Mouse (Mus musculus): ENCODE measurements around the gene Lsm10. TPM values are rescaled to one million over a fixed set of nuclear protein-coding genes. Genes with fewer than 3 reads are reported as not detected.
"Not testable (repeated sequence)": the region's sequence is repeated elsewhere in the genome, so short reads cannot be mapped to it uniquely, and the experiment has no call there.

Gene Lsm10
- polyA plus RNA-seq (2017; shearing (Covaris generic)): 10 to 100 TPM; 67.3 to 70.5 TPM

- peak; percentile 100 for ATAC-seq
Measured at GRCm38 (mm10) chr4:126096464-126097111, at the start of gene Lsm10. TSS of gene Lsm10 (plus strand) at chr4:126096623.

DNA sequence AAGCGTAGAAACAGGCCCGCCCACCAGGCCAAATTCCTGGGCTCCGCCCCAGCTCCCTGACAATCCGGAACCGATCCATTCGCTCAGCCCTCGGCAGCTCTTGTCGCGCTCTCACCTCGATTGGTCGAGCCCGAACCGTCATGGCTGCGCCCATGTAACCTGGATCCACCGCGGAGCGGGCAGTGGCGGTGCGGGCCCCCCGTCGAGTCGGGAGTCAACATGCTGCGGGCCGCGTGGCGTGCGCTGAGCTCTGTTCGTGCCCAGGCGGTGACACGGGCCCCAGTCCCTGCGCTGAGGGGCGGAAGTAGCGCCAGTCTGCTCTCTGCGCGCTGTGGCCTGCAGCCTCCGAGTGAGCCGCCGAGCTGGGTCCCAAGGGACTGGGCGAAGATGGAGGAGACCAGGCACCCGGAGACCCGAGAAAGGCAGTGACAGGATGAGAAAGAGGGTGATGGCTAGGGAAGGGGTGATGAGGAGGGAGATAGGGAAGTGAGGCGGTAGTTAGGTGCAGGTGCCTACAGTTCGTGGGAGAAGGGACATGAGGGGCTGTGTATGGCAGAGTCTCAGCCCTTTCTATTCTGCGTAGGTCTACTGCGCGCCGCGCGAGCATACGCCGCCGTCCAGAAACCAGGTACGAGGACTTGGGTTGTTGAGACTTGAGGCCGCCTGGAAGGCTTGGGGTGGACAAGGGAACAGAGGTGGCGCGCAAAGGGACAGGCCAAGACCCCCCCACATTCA is 49.4 kb upstream of the Lsm10 start, which contains the start of gene Mrps15:
Gene Mrps15, plus strand, starts transcription at position 75 of the 735 bp plus-strand sequence.
- ATAC-seq: peak; percentile 97

GRCm38 (mm10) chr4:126051617-126052016 is 44.8 kb upstream of the Lsm10 start:
- no peak for ATAC-seq

- ATAC-seq: no peak
Measured at GRCm38 (mm10) chr4:126057207-126058133, 39.0 kb upstream of the Lsm10 start.

DNA sequence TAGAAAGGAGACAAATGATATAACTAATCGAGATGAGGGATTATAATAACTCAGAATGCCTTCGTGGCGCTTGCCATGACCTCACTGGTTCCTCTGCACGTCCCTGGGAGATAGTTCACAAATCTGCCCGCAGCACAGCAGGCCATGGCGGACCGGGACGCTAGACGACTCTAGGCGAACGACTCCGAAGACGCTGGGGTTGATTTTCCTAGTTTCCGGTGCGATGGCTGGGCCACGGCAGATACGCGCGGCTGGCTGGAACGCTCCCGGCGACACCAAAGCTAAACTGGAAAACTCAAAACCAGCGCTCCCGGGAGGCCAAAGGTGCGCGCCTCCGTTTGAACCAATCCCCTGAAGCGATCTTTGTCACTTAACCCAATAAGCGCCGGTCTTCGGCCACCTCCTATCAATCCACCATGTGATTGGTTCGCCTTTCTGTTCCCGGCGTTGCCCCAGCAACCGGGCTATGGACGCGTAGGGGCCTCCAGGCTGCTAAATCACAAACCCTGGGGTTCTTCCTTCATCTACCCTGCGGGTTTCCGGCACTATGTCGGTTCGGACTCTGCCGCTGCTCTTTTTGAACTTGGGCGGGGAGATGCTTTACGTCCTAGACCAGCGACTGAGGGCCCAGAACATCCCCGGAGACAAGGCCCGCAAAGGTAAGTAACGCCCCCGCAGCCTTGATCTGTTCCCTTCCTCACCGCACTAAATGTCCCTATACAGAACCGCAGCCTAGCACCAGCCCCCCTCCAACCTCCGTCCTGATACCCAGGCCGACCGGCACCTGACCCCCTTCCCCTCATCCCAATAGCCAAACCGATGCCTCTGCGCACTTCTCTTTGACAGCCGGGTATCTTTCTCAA is 38.1 kb upstream of the Lsm10 start, which contains the start of gene Oscp1:
Gene Oscp1, plus strand, starts transcription at position 432 of the 863 bp plus-strand sequence.
- peak; percentile 97 for ATAC-seq

- no peak for ATAC-seq
Measured at GRCm38 (mm10) chr4:126058997-126059362, 37.4 kb upstream of the Lsm10 start.

DNA sequence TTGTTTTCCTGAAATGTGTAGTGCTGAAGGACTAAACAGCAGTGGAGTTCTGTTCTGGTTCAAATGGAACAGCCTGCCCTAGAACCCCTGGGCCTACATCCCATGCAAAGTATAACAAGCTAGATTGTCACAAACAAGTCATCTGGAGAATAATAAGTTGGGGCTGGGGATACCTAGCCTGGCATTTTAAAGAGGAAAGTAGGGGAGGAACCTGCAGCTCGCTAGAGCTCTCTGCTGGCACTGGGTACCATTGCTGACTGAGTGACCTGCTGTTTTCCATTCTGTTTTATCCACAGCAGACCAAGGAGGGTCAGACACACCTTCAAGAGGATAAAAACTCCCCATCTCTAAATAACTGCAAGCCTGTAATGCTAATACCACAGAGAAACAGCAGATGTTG is 33.6 kb upstream of the Lsm10 start:
- no peak for ATAC-seq

GRCm38 (mm10) chr4:126065241-126065640 is 31.2 kb upstream of the Lsm10 start:
- ATAC-seq: no peak

DNA sequence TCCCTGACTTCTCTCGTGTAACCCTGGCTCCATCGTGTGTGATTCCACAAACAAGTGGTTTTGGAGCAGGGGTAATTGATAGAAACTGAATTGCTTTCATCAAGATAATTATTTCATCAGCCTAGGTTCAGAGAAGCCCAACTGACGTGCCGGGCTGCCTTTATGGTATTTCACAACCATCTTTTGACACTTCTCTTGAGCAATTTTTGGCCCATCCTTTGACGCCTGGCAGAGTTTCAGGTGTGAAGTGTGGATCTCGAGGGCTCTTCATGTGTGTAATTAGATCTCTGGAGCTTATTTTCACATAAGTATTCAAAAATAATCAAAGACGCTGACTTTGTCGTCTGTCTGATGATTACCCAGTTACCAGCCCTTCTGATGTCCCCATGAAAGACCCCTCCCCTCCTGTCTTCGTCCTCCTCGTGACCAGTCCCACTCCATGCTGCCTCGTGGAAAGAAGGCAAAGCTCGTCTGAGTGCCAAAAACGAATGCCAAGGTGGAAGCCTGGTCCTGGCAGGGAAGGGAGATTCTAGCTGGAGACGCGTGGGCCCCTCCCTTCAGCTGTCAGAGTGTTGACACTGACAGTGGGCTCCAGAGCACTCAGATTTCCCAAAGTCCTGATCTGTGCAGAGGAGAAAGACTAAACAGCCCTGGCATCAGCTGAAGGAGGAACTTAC is 28.9 kb upstream of the Lsm10 start:
- ATAC-seq: no peak

DNA sequence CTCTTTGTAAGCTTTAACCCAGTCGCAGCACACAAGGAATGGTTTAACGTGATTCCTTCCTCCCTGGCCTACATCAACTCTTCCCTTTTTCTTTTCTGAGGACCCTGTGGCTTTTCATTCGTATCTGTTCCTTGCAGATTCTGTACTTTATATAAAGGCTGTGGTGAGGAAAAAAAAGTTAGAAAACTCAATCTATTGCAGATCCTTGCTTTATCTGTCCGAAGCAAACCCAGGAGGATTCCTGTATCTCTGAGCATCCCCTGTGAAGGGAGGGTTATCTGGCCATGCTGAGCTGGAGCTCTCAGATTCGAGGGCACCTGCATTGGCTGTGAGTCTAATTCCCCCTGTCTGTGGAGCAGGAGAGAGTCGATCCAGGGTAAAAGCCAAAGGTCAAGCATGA is 27.6 kb upstream of the Lsm10 start:
- ATAC-seq: no peak

DNA sequence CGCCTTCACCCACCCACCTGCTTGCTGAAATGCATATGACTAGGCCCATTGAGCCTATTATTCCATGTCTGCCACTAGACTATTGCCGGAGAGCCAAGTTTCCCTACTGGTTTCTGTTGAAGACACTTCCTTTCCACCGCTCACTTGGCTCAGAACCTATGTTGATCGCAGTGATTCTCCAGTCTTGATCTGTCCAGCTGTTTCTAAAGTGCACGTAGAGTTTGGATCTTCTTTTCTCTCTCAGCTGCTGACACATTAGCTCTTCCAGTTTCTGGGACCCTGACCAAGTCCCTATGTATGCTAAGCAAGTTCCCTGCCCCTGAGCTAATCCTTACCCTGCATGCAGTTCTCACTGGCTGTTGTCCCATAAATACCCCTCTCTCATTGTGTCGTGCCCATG is 18.6 kb upstream of the Lsm10 start:
- no peak for ATAC-seq

DNA sequence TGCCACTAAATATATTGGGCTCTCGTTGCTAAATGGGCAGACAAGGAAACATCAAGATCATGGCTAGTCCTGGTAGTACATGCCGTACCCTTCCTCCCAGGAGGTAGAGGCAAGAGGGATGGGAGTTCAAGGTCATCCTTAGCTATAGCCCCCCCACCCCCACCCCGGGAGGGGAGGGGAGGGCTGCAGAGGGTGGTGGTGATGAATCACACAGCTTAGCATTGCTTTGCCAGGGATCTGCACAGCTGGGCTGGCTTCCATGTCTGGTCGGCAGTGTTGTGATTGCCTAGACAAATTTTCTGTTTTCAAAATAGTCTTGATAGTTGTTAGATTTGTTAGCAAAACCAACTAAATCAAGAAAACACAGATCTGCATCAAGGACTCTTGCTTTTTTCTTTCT is 17.2 kb upstream of the Lsm10 start:
- no peak for ATAC-seq

GRCm38 (mm10) chr4:126081601-126082000 is 14.8 kb upstream of the Lsm10 start:
- no peak for ATAC-seq

- no peak for ATAC-seq
Measured at GRCm38 (mm10) chr4:126083021-126083420, 13.4 kb upstream of the Lsm10 start.

DNA sequence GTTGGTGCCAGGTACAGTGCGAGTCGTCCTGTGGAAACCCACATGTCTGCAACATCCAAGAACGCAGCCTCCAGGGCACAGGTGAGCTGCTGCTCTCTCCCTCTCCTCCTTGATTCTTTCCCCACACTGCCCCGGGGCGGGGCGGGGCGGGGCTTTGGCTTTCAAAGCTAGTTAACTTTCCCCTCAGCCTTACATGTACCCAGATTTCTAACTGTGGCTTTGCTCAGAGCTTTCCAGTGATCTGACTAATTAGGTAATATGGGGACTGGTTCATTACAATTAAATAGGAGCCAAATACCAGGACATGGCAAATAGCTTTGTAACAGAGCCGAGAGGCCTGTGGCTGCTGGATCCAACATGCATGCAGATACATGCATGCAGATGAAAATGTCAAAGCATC is 12.0 kb upstream of the Lsm10 start:
- ATAC-seq: no peak

GRCm38 (mm10) chr4:126085996-126086576 is 10.3 kb upstream of the Lsm10 start:
- ATAC-seq: peak; percentile 88

DNA sequence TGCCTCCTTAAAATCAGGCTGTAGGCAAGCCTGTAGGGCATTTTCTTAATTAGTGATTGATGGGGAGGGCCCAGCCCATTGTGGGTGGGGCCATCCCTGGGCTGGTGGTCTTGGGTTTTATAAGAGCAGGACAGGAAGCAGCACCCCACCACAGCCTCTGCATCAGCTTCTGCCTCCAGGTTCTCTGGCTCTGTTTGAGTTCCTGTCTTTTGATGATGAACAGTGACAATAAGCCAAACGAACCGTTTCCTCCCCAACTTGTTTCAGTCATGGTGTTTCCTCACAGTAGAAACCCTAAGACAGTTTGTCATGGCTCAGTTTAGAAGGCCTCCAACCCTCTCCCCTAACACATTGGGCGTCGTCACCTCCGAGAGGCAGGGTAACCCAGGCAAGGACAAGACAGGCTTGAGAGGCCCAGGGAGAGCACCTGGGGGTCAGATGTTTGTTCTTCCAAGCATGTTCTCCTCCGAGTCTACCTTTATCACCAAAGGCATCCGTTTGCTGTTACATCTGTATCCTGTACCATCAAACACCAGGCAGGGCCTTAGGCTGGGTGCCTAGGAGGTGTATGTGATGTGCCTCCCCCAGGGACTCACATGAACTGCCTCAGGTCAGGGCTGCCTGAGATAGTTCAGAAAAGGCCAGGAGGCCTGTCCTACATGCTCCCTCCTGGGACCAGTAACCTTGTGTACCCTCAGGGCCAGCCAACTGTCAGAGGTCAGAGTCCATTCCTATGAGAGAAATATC is 6.1 kb upstream of the Lsm10 start:
- ATAC-seq: peak; percentile 40

DNA sequence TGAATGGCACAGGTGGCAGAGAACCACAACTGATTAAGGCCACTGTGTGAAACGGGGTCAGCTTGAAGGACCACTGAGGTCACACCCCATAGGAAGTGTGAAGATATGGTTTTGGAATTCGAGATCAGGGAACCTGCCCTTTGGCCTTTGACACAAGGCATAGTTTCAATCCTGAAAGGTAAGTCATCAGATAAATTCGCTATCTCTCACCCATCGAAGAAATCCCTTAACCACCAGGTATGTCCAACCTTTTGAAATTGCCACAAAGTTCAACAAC is 5.6 kb upstream of the Lsm10 start:
- no peak for ATAC-seq

DNA sequence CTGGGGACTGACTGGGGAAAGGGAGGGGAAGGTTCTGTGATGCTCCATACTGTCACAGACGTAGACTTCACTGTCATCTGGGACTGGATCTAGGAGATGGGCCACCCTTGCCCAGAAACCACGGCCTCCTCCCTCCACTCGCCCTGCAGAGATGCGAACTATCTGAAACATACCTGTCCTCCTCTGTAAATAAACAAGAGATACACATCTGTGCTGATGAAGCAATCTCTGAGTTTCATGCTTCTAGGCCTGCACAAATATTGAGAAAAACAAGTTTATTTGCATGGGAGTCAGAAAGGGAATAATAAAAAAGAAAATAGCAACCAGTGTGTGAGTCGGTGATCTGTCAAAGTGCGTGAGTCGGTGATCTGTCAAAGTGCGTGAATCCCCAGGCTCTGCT is 4.5 kb upstream of the Lsm10 start:
- no peak for ATAC-seq

DNA sequence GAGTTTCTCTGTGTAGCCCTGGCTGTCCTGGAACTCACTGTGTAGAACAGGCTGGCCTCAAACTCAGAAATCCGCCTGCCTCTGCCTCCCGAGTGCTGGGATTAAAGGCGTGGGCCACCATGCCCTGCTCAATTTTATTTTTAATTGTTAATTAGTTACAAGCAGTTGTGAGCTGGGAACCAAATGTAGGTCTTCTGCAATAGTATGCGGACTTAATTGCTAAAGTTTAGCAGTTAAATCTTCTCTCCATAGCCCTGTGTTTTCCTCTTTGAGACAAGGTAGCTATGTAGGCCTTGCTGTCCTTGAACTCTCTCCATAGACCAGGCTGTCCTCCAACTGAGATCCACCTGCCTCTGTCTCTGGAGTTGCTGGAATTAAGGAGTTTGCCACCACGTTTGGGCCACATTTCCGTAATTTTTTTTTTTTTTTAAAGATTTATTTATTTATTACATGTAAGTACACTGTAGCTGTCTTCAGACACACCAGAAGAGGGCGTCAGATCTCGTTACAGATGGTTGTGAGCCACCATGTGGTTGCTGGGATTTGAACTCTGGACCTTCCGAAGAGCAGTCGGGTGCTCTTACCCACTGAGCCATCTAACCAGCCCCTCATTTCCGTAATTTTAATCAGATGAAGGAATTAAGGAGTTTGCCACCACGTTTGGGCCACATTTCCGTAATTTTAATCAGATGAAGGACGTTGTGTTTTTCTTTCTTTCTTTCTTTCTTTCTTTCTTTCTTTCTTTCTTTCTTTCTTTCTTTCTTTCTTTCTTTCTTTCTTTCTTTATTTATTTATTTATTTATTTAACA is 597 bp upstream of the Lsm10 start:
- ATAC-seq: not testable (repeated sequence)
